Mouse (Mus musculus): ENCODE data around the gene Birc6.

DNA sequence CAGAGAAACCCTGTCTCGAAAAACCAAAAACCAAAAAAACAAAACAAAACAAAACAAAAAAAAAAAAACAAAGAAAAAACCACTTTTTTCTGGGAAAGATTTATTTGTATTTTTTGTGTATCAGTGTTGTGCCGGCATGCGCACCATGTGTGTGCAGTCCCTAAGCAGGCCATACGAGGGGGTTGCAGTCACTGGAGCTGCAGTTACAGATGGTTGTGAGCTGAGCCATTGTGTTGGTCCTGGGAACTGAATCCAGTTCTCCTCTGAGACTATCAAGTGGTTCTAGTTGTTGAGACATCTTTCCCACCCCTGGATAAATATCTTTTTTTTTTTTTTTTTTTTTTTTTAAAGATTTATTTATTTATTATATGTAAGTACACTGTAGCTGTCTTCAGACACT lies 6.9 kb downstream of the Birc6 start:
- TF ChIP-seq CTCF (IDR thresholded peaks at IDR 0.05; ENCODE audit: extremely low read depth, insufficient read length, insufficient replicate concordance, low read depth, low read length) = no peak
- no peak for TF ChIP-seq POLR2A (IDR thresholded peaks at IDR 0.05; ENCODE audit: low read depth, low read length)
